9 mouse cellular contexts compared by ENCODE assay signal in the genomic region with DNA sequence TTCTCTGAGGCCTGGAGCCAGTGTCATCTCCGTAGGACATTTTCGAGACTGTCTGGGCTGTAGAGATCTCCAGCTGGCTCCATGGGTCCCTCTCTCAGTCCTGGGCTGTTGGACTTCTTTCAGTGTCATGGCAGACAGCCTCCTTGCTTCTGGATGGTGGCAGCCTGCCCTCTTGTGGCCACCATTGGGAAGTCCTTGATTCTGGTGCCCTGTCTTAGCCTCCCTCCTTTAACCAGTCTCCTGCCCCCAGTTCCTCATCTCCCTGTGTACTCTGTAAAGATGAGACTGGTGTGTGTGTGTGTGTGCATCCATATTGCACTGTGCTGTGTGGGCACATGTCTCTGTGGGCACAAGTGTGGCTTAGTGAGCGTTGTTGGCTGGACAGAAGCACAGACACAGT. TPM values are rescaled to one million over a fixed set of nuclear protein-coding genes. Genes with fewer than 3 reads are reported as not detected.
DNase-seq lines count a peak whose midpoint lies in the region; ATAC-seq and TF ChIP-seq lines count a peak whose summit lies in the region.
"Had no signal": no experiment of that assay in that cellular context is flagged by ENCODE, and none has a peak within 500 bp of the region (broad histone marks: within the 10 kb centered on the region; RNA-seq: fewer than 3 reads in every experiment).

No protein-coding gene starts in this region.

- H3K27me3 ChIP-seq in midbrain, embryonic 10.5 days (ENCODE audit: low read depth, poor library complexity, severe bottlenecking): no peaks in the 10 kb centered on the region
- no peaks in the 10 kb centered on the region for H3K27me3 ChIP-seq in stomach, postnatal 0 days (ENCODE audit: control insufficient read depth, insufficient read depth, low read length)
- H3K27me3 ChIP-seq: heart, embryonic 15.5 days had no signal

- peak; percentile 51; the same call in 1 of the 2 replicates for ATAC-seq in stomach, postnatal 0 days (ENCODE audit: low FRiP score, low TSS enrichment)

- no peak for TF ChIP-seq EP300 in stomach, postnatal 0 days (optimal IDR thresholded peaks at IDR 0.05)

- peak; percentile 44 to 77 for DNase-seq in adrenal gland, adult (ENCODE audit: inconsistent age in 2 of 2, low spot score in 1 of 2)
- no peak for DNase-seq in adrenal gland, adult 8-10 months
- DNase-seq in ES-E14 (ENCODE audit: low read depth, low spot score): peak; percentile 42
- peak; percentile 73 for DNase-seq in cerebellum, adult 8-10 months
- peak; percentile 43 to 50 for DNase-seq in frontal cortex, postnatal 25 days (ENCODE audit: low spot score in 2 of 2)
- DNase-seq in layer of hippocampus, adult 9-10 months (ENCODE audit: low spot score): peak; percentile 35
- DNase-seq in midbrain, embryonic 10.5 days (ENCODE audit: low spot score): peak; percentile 50
- DNase-seq in stomach, postnatal 0 days (ENCODE audit: low spot score): peak; percentile 41

- H3K36me3 ChIP-seq in ES-E14 (ENCODE audit: control insufficient read depth, insufficient read depth, low read length, poor library complexity, severe bottlenecking): peaks cover 36% of the 10 kb centered on the region
- H3K36me3 ChIP-seq in midbrain, embryonic 10.5 days: peaks cover 85% of the 10 kb centered on the region
- no peaks in the 10 kb centered on the region for H3K36me3 ChIP-seq in stomach, postnatal 0 days (ENCODE audit: control insufficient read depth, insufficient read depth, low read length)
- H3K36me3 ChIP-seq: heart, embryonic 15.5 days had no signal

- no peaks in the 10 kb centered on the region for H3K4me1 ChIP-seq in ES-E14 (ENCODE audit: control insufficient read depth in 2 of 2, insufficient read depth in 2 of 2, low read length in 2 of 2, poor library complexity in 1 of 2)
- no peaks in the 10 kb centered on the region for H3K4me1 ChIP-seq in midbrain, embryonic 10.5 days
- H3K4me1 ChIP-seq in stomach, postnatal 0 days (replicated peaks; ENCODE audit: control insufficient read depth, insufficient read depth): no peaks in the 10 kb centered on the region
- H3K4me1 ChIP-seq: heart, embryonic 15.5 days had no signal

- no peak overlapping the region for H3K9ac ChIP-seq in ES-E14 (ENCODE audit: insufficient read depth, low read depth, low read length, poor library complexity, severe bottlenecking)
- no peak overlapping the region for H3K9ac ChIP-seq in stomach, postnatal 0 days (ENCODE audit: low read length)
- H3K9ac ChIP-seq: heart, embryonic 15.5 days had no signal

- peak; percentile 80 for TF ChIP-seq CTCF in stomach, postnatal 0 days (IDR thresholded peaks at IDR 0.05; ENCODE audit: low read depth)

- no peaks in the 10 kb centered on the region for H3K9me3 ChIP-seq in ES-E14 (ENCODE audit: control insufficient read depth, insufficient read depth, low read depth, low read length)
- H3K9me3 ChIP-seq in midbrain, embryonic 10.5 days (replicated peaks): no peaks in the 10 kb centered on the region
- H3K9me3 ChIP-seq in stomach, postnatal 0 days (ENCODE audit: control insufficient read depth, low read length): no peaks in the 10 kb centered on the region
- H3K9me3 ChIP-seq: heart, embryonic 15.5 days had no signal

- no peak overlapping the region for H3K4me2 ChIP-seq in stomach, postnatal 0 days (replicated peaks; ENCODE audit: low read depth)
- H3K4me2 ChIP-seq: heart, embryonic 15.5 days had no signal

- H3K4me3 ChIP-seq in ES-E14 (ENCODE audit: insufficient read depth in 1 of 2, low read depth in 1 of 2, low read length in 2 of 2, poor library complexity in 1 of 2, severe bottlenecking in 1 of 2): no peak overlapping the region
- H3K4me3 ChIP-seq in midbrain, embryonic 10.5 days: no peak overlapping the region
- H3K4me3 ChIP-seq in stomach, postnatal 0 days (ENCODE audit: low read depth, low read length): no peak overlapping the region
- H3K4me3 ChIP-seq: heart, embryonic 15.5 days had no signal

- in situ Hi-C loops in ES-E14 (cut with MboI; ENCODE audit: low sequenced_read_pairs in 2 of 2, unreplicated experiment in 2 of 2): loop anchor here in 1 of 2 experiments (25.0 kb wide), 1 partner anchor 424 kb away; the partner anchor contains the start of gene Stk32b

- no peak overlapping the region for H3K27ac ChIP-seq in ES-E14 (ENCODE audit: insufficient read depth, low read depth, low read length, poor library complexity, severe bottlenecking)
- no peak overlapping the region for H3K27ac ChIP-seq in midbrain, embryonic 10.5 days (replicated peaks)
- H3K27ac ChIP-seq in stomach, postnatal 0 days (replicated peaks): no peak overlapping the region
- H3K27ac ChIP-seq: heart, embryonic 15.5 days had no signal

- WGBS in midbrain, embryonic 10.5 days: 79% methylated on average over 3 of the region's 3 CpGs
- 59% methylated on average over 3 of the region's 3 CpGs for WGBS in stomach, postnatal 0 days

TF ChIP-seq in ES-E14, 5 proteins besides CTCF, POLR2A, EP300 and RAD21:
- TF ChIP-seq ZC3H11A (IDR thresholded peaks at IDR 0.05; ENCODE audit: borderline replicate concordance, low read depth, low read length) (peak; percentile 41; the same call in 1 of the 2 replicates), MAFK (IDR thresholded peaks at IDR 0.05; ENCODE audit: insufficient read depth, low read depth, low read length) (no peak)

RNA-seq across cellular contexts. Expression of gene Crmp1, which starts 46.6 kb away (rescaled TPM):
- 10 to 100 TPM; 10.4 to 17.7 (median 13.3) TPM for total RNA-seq in adrenal gland, adult 8-10 months (2022)
- 24.5 and 38.1 TPM in 2 replicates for total RNA-seq in ES-E14 (2012; rRNA removed)
- polyA plus RNA-seq in midbrain, embryonic 10.5 days (2016; fragmentation: Nextera tagmentation; extraction: Ambion mirVana): 142 and 235 TPM in 2 replicates
- 6.8 and 8.5 TPM in 2 replicates for polyA plus RNA-seq in stomach, postnatal 0 days (2015; fragmentation: Nextera tagmentation; extraction: Ambion mirVana)

RNA-seq across cellular contexts. Expression of gene Evc, which starts 48.3 kb away (rescaled TPM):
- total RNA-seq in adrenal gland, adult 8-10 months (2022): 10 to 100 TPM; 14.8 to 23.7 (median 19.3) TPM
- total RNA-seq in ES-E14 (2012; rRNA removed): 35.1 and 65.4 TPM in 2 replicates
- polyA plus RNA-seq in midbrain, embryonic 10.5 days (2016; fragmentation: Nextera tagmentation; extraction: Ambion mirVana): 23.3 and 25.2 TPM in 2 replicates
- polyA plus RNA-seq in stomach, postnatal 0 days (2015; fragmentation: Nextera tagmentation; extraction: Ambion mirVana): 3.8 and 4.5 TPM in 2 replicates

RNA-seq across cellular contexts. Expression of gene Evc2, which starts 49.9 kb away (rescaled TPM):
- 10 to 100 TPM; 21.4 to 34.0 (median 27.6) TPM for total RNA-seq in adrenal gland, adult 8-10 months (2022)
- 32.1 and 50.8 TPM in 2 replicates for total RNA-seq in ES-E14 (2012; rRNA removed)
- 16.0 and 19.0 TPM in 2 replicates for polyA plus RNA-seq in midbrain, embryonic 10.5 days (2016; fragmentation: Nextera tagmentation; extraction: Ambion mirVana)
- 4.0 and 4.2 TPM in 2 replicates for polyA plus RNA-seq in stomach, postnatal 0 days (2015; fragmentation: Nextera tagmentation; extraction: Ambion mirVana)
